Mouse (Mus musculus) kidney, embryonic 14.5 days (tissue): ENCODE measurements around the gene Prkaca. TPM values are rescaled to one million over a fixed set of nuclear protein-coding genes. Genes with fewer than 3 reads are reported as not detected.
"Not testable (repeated sequence)": the region's sequence is repeated elsewhere in the genome, so short reads cannot be mapped to it uniquely, and the experiment has no call there.

Experiments
- ATAC-seq: fragments of 200-750 bp; cut with Nextera tagmentation; 2 replicates; pipeline ENCODE4 v1.8.0; 2017; ENCODE audit warnings: moderate number of reproducible peaks, mild to moderate bottlenecking, moderate TSS enrichment, moderate library complexity; ENCODE audit not compliant: low FRiP score, low TSS enrichment
- H3K27ac ChIP-seq: fragments of 300-500 bp; sonication (generic); 2 replicates; pipeline ENCODE4 v1.5.1; 2014; ENCODE audit warnings: low read depth, mild to moderate bottlenecking, low read length, moderate library complexity, mixed read lengths
- H3K27me3 ChIP-seq: fragments of 300-500 bp; sonication (generic); 2 replicates; pipeline ENCODE4 v1.6.1; 2014; ENCODE audit warnings: mild to moderate bottlenecking, low read length; ENCODE audit not compliant: control insufficient read depth, insufficient read depth
- H3K36me3 ChIP-seq: fragments of 300-500 bp; sonication (generic); 2 replicates; pipeline ENCODE4 v1.6.1; 2014; ENCODE audit warnings: low read length, mixed read lengths; ENCODE audit not compliant: control insufficient read depth, insufficient read depth
- H3K4me1 ChIP-seq: fragments of 300-500 bp; sonication (generic); 2 replicates; pipeline ENCODE4 v1.6.1; 2014; ENCODE audit warnings: low read length, mixed read lengths; ENCODE audit not compliant: control insufficient read depth, insufficient read depth
- H3K4me2 ChIP-seq: fragments of 300-500 bp; sonication (generic); replicated peaks from 2 replicates; pipeline ENCODE4 v1.6.1; 2014; ENCODE audit warnings: low read depth, mild to moderate bottlenecking, low read length
- H3K4me3 ChIP-seq: fragments of 300-500 bp; sonication (generic); 2 replicates; pipeline ENCODE4 v1.5.1; 2014; ENCODE audit warnings: mild to moderate bottlenecking, low read length
- H3K9ac ChIP-seq: fragments of 300-500 bp; sonication (generic); 2 replicates; pipeline ENCODE4 v1.6.1; 2014; ENCODE audit warnings: low read depth, mild to moderate bottlenecking, low read length, moderate library complexity
- H3K9me3 ChIP-seq: fragments of 300-500 bp; sonication (generic); 2 replicates; pipeline ENCODE4 v1.6.1; 2016; ENCODE audit warnings: low read length; ENCODE audit not compliant: control insufficient read depth
- WGBS: fragments of 180-500 bp; shearing (Covaris S2); extraction: QIAGEN DNeasy Blood & Tissue Kit; methylation state at CpG from one replicate; pipeline ENCODE4 v1.1.7; 2014; 5-methylcytosine and 5-hydroxymethylcytosine counted together
- polyA plus RNA-seq: library from polyadenylated mRNA; unstranded; fragments of >200 nt; fragmentation: Nextera tagmentation; extraction: Ambion mirVana; gene quantifications from 2 replicates; pipeline ENCODE4 v1.2.1, GENCODE M21; 2014

The Prkaca gene
- polyA plus RNA-seq, 1 experiment from 2014 or later: 123 TPM

DNA sequence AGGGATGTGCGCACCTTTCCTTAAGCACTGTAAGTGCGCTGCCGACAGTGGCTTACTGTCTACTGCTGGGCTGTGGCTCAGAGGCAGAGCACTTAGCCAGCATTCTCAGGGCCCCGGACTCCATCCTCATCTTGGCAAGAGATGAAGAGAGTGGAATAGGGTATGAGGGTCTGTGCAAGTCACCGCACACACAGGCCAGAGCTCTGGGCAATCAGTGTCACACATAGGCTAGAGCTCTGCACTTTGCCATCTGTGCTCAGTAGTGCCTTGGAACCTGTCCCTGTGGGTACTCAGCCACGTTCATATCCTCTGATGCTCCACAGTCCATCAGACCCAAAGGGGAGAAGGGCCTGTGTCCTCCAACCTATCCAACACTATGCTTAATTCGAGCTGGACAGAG, 8.7 kb downstream of the Prkaca start:
- 95% methylated on average over 7 of the region's 7 CpGs for WGBS
- Histone ChIP-seq H3K9ac (no peak overlapping the region), H3K27me3 (no peaks in the 10 kb centered on the region), H3K9me3 (no peaks in the 10 kb centered on the region), H3K4me2 (no peak overlapping the region), H3K4me3 (no peak overlapping the region), H3K27ac (no peak overlapping the region), H3K36me3 (peaks cover 59% of the 10 kb centered on the region), H3K4me1 (peaks cover 11% of the 10 kb centered on the region)
- ATAC-seq: no peak

DNA sequence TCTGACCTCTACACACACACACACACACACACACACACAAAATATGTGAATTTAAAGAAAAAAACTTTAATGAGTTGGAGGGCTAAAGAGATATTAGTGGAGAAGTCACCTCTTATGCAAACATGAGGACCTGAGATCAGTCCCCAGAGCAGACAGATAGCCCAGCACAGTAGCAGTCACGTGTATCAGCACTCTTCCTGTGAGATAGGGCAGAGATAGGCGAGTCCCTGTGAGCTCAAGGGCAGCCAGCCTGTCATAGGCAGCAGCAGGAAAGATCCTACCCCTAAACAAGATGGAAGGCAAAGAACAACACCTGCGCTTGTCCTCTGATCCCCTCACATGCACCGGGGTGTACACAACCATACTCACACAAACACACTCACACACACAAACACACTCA, 9.7 kb downstream of the Prkaca start:
- Histone ChIP-seq H3K4me3 (no peak overlapping the region), H3K9ac (no peak overlapping the region), H3K27me3 (no peaks in the 10 kb centered on the region), H3K9me3 (no peaks in the 10 kb centered on the region), H3K4me1 (peaks cover 4% of the 10 kb centered on the region), H3K36me3 (peaks cover 66% of the 10 kb centered on the region), H3K27ac (no peak overlapping the region), H3K4me2 (no peak overlapping the region)
- no peak for ATAC-seq
- 91% methylated on average over 4 of the region's 4 CpGs for WGBS

DNA sequence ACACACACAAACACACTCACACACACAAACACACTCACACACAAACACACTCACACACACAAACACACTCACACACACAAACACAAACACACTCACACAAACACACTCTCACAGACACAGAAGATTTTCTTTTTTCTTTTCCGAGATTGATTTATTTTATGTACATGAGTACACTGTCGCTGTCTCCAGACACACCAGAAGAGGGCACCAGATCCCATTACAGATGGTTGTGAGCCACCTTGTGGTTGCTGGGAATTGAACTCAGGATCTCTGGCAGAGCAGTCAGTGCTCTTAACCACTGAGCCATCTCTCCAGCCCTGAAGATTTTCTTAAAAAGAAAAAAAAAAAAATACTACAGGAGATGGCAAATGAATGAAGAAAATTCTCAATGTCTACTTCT, 10.4 kb downstream of the Prkaca start:
- H3K27ac ChIP-seq, H3K4me3 ChIP-seq, H3K9me3 ChIP-seq, H3K9ac ChIP-seq, H3K4me2 ChIP-seq, ATAC-seq, H3K4me1 ChIP-seq, H3K27me3 ChIP-seq: not testable (repeated sequence)
- WGBS: 91% methylated on average over 2 of the region's 2 CpGs
- H3K36me3 ChIP-seq: peaks cover 71% of the 10 kb centered on the region

DNA sequence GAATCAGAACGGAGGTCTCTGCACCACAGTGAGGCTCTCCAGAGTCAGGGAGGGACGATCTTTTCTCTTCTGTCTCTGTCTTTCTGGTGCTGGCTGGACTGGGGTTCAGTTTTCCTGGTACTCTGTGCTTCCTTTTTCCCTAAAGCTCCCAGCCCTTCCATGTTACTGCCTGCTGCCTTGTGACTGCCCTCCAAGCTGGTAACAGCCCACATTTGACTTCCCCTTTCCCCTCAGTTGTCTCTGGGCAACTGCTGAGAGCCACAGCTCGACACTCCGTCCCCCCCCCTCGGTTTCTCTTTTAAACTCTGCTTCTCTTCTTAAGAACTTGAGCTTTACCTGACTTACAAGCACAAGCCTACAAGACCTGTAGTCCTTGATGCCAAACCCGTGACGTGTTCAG, 16.4 kb downstream of the Prkaca start:
- Histone ChIP-seq H3K9ac (no peak overlapping the region), H3K4me2 (no peak overlapping the region), H3K27me3 (no peaks in the 10 kb centered on the region), H3K9me3 (no peaks in the 10 kb centered on the region), H3K4me3 (no peak overlapping the region), H3K36me3 (peaks cover 77% of the 10 kb centered on the region), H3K27ac (no peak overlapping the region), H3K4me1 (no peaks in the 10 kb centered on the region)
- 91% methylated on average over 7 of the region's 7 CpGs for WGBS
- ATAC-seq: no peak

DNA sequence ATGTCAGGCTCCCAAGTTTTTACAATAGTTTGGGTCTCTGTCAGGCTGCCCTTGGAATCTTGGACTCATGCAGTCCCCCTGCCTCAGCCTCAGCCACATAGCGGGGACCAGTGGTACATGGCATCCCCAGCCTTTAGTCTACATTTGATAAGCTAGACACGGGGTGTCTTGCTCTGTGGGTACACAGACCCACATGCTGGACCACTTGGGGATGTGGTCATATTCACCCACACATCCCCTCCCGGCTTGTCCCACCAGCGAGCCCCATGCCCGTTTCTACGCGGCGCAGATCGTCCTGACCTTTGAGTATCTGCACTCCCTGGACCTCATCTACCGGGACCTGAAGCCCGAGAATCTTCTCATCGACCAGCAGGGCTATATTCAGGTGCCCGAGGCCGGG, 17.4 kb downstream of the Prkaca start:
- Histone ChIP-seq H3K9ac (no peak overlapping the region), H3K9me3 (no peaks in the 10 kb centered on the region), H3K27me3 (no peaks in the 10 kb centered on the region), H3K4me1 (no peaks in the 10 kb centered on the region), H3K36me3 (peaks cover 72% of the 10 kb centered on the region), H3K4me2 (no peak overlapping the region), H3K4me3 (no peak overlapping the region), H3K27ac (no peak overlapping the region)
- WGBS: 94% methylated on average over 14 of the region's 14 CpGs
- ATAC-seq: no peak

DNA sequence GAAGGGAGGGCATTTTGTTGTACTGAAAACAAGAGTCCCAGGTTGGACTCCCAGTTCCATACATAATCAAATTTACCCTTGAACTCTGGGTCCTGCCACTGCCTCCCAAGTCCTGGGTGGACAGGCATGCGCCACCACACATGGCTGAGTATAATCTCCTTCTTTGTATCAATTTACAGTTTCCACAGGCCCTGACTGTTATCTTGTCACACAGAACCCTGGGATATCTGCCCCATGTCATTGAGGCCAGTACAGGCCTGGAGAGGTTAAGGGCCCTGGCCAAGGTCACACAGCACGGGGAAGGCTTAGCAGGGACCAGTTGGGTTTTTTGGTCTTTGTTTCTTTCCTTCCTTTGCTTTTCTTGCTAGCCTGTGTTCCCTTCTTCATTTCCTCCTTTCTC, 19.7 kb downstream of the Prkaca start:
- WGBS: 63% methylated on average over 2 of the region's 2 CpGs

DNA sequence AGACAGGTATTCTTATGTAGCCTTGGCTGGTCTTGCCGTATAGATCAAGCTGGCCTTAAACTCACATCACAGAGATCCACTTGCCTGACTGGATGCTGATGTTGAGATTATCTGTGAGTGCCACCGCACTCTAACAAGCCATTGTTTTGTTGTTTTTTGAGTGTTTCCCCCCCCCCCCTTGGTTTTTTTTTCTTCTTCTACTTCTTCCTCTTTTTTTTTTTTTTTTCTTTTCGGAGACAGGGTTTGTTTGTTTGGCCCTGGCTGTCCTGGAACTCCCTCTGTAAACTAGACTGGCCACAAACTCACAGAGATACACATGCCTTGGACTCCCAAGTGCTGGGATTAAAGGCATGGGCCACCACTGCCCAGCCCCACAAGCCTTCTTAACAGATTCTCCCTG, 21.2 kb downstream of the Prkaca start:
- Histone ChIP-seq H3K36me3 (peaks cover 38% of the 10 kb centered on the region), H3K4me2 (no peak overlapping the region), H3K27ac (no peak overlapping the region), H3K4me3 (no peak overlapping the region), H3K9ac (no peak overlapping the region), H3K9me3 (no peaks in the 10 kb centered on the region), H3K4me1 (peaks cover 8% of the 10 kb centered on the region), H3K27me3 (no peaks in the 10 kb centered on the region)
- 87% methylated on average over 3 of the region's 3 CpGs for WGBS
- ATAC-seq: no peak

More for the DNA sequence above, 19.7 kb downstream of the Prkaca start:
- no peaks in the 10 kb centered on the region for H3K9me3 ChIP-seq
- no peak for ATAC-seq
- H3K9ac ChIP-seq: no peak overlapping the region
- no peak overlapping the region for H3K4me2 ChIP-seq
- H3K36me3 ChIP-seq: peaks cover 52% of the 10 kb centered on the region
- no peak overlapping the region for H3K4me3 ChIP-seq
- peaks cover 4% of the 10 kb centered on the region for H3K4me1 ChIP-seq
- no peaks in the 10 kb centered on the region for H3K27me3 ChIP-seq
- H3K27ac ChIP-seq: no peak overlapping the region

DNA sequence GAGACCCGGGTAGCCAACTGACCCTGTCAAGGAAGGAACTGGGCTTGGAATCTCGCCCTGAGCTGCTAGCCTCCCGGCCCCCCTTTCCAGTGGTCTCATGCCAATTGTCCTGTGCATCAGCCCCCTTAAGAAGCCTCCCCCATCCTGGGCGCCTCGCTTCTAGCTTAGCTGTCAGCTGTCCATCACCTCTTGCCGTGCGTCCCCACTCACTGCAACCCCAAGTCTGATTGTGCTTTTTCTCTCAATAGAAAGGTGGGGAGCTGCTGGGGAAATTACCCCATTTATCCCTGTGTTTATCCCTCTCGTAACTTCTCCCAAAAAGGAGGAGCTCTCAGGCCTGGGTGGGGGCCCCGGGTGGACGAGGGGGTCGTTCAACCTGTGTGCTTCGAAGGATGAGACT, 23.2 kb downstream of the Prkaca start:
- Histone ChIP-seq H3K4me2 (peak overlapping the region; percentile 70), H3K4me3 (peak overlapping the region; percentile 81), H3K4me1 (peaks cover 20% of the 10 kb centered on the region), H3K9me3 (no peaks in the 10 kb centered on the region), H3K9ac (peak overlapping the region; percentile 92; the same call in 1 of the 2 replicates), H3K27me3 (no peaks in the 10 kb centered on the region; the same call in 1 of the 2 replicates), H3K36me3 (peaks cover 40% of the 10 kb centered on the region), H3K27ac (peak overlapping the region; percentile 96)
- 16% methylated on average over 12 of the region's 12 CpGs for WGBS
- ATAC-seq: no peak; the same call in 1 of the 2 replicates

DNA sequence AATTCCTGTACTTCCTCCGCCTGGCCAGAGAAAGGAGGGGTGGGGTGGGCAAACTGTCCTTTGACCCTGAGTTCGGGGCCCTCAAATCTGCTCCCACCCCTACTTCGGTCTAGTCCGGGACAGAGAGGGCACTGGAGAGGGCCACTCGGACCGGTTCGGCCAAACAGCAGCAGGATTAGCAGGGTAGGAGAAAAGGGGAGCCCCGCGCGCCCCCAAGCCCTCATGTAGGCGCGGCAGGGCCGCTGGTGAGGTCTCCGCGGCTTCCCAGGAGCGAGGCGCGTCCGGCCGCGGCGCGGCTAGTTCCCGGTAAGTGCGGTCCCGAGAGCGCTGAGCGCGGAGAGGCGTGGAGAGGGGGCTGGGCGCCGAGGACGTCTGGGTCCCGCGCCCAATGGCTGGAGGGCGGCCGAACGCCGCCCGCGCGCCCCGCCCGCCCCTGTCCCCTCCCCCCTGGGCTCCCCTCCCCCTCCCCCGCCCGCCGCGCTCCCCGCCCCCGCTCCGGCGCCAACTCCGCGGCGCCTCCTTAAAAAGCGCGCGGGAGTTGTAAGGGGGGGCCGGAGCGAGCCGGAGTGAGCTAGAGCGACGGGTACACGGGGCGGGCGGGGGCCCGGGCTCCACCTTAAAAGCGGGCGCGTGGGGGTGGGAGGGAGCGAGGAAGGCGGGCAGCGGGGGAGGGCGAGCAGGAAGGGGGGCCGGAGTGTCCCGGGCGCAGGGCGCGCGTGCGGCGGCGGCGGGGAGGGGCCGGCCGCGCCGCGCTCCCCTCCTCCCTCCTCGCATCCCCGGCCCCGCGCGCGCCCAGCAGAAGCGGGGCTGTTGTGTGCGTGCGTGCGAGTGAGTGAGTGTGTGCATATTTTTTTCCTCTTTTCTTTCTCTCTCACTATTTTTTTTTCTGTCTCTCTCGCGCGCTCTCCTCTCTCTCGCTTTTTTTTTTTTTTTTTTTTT, 24.0 kb downstream of the Prkaca start:
- Histone ChIP-seq H3K27me3 (no peaks in the 10 kb centered on the region; the same call in 1 of the 2 replicates), H3K4me3 (peak overlapping the region; percentile 81), H3K36me3 (peaks cover 34% of the 10 kb centered on the region), H3K9ac (peak overlapping the region; percentile 92), H3K9me3 (no peaks in the 10 kb centered on the region), H3K27ac (peak overlapping the region; percentile 96), H3K4me2 (peak overlapping the region; percentile 70), H3K4me1 (peaks cover 20% of the 10 kb centered on the region)
- WGBS: under 1% methylated on average over 42 of the region's 103 CpGs
- ATAC-seq: peak; percentile 85
